Mouse (Mus musculus) thymus, postnatal 4 days (tissue): ENCODE data around the gene Spty2d1.
A peak's percentile ranks its signal among the peaks of the same experiment; 100 is the strongest.
"Not testable (repeated sequence)": the region's sequence is repeated elsewhere in the genome, so short reads cannot be mapped to it uniquely, and the experiment has no call there.

Source experiments
- DNase-seq: peaks from one replicate; pipeline ENCODE4 v3.0.0; 2021

Spty2d1 gene

DNA sequence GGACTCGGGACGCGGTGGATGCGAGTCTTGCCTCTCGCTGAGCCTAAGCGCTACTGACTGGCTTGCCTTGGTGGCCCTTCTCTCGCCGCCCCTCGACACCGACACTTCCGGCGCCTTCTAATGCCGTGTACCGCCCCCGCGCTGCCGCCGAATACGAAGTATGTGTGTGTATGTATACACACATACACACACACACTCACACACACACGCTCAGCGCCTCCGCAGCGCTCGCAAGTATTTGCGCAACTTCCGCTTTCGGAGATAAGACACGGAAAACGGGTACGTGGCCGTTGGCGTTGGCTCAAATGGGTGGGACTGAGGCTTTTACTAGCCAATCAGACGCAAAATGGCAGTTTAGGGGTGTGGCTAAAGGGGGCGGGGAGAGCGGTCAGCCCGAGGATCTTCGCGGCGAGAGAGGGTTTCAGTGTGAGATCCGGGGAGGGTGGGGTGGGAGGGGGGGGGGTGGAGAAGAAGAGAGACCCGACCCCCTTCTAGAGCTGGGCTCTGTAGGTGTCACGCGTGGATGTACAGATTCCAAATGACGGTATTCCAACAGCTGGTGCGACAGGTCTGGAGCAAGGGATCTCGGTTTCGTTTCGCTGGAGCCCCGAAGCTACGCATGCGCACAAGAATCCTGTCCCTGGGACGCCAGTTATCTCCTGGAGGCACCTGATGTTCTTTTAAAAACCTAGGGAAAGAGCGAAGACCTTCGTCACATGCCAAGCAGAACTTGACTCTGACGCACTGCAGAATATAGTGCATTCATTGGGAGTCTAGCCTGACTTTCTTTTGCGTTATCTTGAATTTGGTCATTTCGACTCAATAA lies at the start of gene Spty2d1:
Gene Spty2d1, minus strand, starts transcription at position 244 of the 826 bp plus-strand sequence.
- DNase-seq, result peak; percentile 98

DNA sequence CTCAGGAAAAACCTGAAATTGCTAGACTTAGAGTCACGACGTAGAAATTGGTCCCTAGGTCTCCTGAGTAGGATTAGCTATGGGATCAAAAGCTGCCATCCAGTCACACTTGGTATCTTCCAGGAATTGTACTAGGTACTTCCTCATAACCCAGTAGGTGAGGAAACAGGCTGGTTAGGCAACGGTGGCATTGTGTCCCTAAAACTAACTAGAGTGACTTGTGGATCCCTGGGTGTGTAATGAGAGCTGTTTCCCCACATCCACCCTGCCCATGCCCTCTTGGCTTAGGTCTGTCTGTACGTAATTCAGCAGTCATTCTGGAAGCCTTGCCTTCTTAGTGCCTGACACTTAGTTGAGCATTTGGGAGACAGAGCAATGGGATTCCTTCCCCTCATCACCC lies 48.1 kb upstream of the Spty2d1 start:
- DNase-seq, result no peak

DNA sequence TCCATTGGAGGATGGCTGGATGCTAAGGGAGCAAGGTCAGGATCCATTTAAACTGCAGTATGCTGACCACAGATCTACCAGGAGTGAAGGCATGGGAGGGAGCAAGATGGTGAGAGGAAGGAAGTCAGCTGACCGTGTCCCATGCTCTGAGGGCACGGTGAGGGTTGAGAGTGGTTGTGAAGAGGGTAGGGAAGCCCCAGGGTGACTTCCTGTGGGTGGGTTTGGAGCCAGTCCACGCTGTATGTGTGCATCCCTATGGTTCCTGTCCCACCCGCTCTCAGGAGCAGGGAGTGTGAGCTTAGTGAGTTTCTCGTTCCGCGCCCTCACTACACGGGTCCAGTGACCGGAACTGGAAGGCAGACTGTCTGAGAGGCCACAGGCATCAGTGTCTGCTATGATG lies 47.5 kb upstream of the Spty2d1 start:
- no peak for DNase-seq

DNA sequence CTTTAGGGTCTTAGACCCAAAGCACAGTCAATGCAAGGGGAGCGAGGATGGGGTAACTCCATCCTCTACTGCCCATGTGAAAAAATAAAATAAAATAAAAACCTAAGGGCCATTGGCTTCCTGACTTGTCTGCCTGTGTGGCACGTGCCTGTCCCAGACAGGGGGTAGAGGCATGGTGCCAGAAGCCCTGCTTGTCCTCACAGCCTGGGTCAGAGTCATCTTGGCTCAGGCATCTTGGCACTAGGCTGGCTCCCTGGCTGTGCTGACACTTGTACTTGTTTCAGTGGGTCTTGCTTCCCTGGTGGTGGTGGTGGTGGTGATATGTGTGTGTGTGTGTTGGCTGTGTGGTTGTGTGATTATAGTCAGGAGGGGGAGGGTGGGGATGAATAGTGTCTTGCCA lies 46.5 kb upstream of the Spty2d1 start:
- DNase-seq, result no peak

DNA sequence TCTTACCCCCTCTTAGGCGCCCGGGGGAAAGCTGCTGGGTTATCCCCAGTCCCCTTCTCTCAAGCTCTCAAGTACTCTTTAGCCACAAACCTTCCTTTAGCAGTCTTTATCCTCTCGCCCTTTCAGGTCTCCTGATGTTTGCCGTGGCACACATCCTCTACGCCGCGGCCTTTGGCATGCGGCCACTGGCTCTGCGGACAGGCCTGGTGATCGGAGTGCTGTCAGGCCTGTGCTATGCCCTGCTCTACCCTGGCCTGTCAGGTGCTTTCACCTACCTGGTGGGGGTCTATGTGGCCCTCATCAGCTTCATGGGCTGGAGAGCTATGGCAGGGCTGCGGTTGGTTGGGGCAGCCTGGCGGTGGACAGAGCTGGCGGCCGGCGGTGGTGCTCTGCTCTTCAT lies 45.1 kb upstream of the Spty2d1 start:
- no peak for DNase-seq

DNA sequence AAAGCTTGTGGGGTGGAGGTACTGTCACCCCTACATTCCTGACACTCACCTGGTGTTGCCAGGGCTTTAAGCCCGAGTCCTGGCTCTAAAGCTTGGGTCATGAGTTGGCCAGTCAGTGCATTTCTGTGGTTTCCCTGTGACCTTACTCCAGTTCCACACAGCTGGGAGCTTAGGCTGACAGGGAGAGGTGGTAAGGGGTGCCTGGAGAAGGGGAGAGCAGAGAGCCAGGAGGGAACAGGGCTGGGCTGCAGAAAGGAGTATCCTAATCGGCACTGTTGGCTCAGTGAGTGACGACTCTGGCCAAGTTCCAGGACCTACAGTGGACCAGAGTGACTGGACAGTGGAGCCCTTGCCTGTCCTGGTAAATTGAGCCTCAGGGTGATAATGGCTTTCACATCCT lies 44.1 kb upstream of the Spty2d1 start:
- no peak for DNase-seq

DNA sequence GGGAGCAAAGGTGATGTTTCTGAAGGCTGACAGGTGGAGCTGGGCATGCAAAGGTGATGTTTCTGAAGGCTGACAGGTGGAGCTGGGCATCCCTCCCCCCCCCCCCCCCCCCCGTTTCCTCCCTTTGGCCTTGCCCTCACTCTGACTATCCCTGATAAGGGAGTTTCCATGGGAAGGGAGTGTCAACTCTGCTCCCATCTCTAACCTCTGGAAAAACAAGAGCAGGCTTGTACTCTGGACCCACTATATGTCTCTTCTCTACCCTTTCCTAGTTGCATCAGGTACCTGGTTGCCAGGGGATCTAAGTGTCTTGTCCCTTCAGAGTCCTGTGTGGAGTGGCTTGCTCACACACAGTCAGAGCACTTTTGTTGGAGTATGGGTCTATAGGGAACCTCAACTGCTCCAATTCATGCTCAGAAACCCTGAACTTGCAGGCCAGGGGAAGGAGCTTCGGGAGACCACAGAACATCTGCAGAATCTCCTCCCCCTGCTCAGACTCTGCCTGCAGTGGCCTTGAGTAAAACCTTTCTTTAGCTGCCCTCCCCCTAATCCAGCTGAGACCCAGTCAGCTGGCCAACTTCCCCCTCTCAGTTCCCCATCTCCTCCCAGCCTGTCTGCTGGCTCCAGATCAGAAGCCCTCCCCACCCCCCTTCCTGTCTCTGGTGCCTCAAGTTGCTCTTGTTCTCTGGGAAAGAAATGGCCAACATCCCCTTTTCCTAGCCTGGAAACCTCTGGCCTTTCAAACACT lies 43.4 kb upstream of the Spty2d1 start:
- DNase-seq, result peak; percentile 31

DNA sequence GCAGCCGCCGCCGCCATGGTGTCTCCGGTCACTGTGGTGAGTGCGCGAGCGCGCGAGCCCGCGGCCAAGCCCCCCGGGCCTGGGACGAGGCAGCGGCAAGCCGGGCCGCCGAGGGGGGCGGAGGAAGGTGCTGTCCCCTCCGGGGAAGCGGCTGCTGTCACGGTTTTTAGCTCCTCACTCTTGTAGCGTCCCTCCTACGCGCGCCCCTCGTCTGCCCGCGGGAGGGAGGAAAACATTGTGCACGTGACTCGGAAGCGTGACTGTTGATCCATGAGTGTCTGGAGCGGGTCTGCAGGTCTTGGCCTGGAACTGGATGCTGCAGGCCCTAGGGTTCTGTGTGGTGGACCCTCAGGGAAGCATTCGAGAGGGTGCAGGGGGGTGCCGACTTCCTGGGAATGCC lies 42.6 kb upstream of the Spty2d1 start:
- DNase-seq, result no peak

DNA sequence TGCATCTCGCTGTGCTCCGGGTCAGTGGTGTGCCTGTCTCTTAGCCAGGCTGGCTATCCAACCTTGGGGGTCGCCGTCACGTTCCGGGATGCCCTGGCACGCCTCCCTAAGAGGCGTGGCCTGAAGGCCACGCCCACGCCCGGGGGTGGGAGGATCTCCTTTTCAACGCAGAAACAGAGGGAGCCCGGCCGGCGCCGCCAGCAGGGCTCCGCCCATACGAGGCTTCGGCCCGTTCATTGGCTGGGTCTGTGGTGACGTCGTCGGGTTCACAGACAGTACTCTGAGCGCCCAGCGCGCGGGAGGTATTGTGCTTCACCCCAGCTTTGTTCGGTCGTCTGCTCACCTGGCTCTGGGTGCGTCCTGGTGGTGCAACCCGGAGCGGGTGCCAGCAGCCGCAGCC lies 42.2 kb upstream of the Spty2d1 start, which contains the start of gene Tmem86a:
Gene Tmem86a, plus strand, starts transcription at position 236 of the 400 bp plus-strand sequence.
- DNase-seq, result peak; percentile 96

DNA sequence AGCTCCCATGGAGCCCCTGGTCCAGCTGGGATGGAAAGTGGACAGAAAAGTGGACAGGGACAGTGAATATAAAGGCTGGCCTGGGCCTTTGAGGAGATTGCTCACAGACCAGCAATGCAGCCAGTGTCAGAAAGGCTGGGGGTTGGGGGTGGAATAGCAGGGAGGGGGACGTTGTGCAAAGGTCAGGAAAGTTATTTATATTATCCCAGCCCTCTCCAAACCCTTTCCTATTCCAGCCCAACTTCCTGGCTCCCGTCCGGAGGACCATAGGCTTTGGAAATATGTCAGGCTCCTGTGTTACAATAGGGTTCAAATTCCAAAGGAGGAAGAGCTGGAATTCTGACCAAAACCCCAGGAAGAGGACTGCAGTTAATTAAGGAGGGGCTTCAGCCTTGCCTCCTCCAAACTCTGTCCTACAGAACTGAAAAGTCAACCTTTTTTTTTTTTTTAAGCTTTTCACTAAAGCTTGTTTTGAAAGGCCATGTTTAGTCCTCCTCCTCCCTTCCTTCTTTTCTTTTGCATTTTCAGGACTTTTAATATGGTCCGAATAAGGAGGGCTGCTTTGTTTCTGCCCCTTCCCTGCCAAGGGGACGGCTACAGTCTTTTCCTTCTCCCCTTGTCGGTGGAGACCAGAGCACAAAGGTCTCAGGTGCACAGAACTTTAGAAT lies 34.7 kb upstream of the Spty2d1 start:
- no peak for DNase-seq

DNA sequence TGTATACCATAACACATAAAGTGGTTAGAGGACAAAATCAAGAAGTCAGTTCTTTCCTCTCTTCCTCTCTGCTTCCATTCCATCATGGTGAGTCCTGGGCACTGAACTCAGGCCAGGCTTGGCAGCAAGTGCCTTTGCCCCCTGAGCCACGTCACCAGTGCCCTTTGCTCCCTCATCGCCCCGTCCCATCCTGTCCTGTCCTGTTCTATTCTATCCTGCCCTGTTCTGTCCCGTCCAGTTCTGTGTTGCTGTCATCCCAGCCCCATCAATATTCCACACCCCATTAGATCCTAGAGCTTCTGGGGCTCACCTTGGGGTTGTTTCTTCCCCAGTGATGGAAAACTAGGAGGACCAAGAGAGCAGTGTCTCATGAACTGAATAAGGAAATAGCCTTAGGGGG lies 33.9 kb upstream of the Spty2d1 start:
- DNase-seq, result no peak

DNA sequence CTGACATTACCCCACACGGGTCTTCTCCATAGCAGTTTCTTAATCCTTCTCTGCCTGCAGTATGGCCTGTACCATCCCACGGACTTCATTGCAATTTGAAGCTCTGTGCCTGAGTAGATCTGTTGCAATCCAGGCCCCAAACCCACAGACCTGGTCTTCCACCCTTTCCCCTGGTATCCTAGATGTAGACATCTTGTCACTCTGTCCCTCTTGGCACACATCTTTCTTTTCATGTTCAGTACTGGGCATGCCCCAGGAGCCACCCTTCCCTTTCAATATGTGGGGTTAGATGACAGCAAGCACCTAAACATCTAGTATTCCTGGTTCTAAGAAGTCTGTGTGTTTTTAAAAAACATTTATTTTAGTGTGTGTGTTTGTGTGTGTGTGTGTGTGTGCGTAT lies 33.5 kb upstream of the Spty2d1 start:
- no peak for DNase-seq

DNA sequence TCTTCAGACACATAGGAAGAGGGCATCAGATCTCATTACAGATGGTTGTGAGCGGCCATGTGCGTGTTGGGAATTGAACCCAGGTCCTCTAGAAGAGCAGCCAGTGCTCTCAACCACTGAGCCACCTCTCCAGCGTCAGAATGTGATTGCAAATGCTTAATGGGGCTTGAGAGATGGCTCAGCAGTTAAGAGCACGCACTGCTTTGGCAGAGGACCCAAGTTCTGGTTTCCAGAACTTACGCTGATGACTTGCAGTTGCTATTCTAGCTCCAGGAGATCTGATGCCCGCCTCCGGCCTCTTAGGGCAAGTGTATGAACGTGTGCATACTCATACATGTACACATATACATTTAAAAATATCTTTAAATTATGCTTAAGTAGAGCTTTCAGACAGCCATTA lies 27.2 kb upstream of the Spty2d1 start:
- DNase-seq, result no peak

DNA sequence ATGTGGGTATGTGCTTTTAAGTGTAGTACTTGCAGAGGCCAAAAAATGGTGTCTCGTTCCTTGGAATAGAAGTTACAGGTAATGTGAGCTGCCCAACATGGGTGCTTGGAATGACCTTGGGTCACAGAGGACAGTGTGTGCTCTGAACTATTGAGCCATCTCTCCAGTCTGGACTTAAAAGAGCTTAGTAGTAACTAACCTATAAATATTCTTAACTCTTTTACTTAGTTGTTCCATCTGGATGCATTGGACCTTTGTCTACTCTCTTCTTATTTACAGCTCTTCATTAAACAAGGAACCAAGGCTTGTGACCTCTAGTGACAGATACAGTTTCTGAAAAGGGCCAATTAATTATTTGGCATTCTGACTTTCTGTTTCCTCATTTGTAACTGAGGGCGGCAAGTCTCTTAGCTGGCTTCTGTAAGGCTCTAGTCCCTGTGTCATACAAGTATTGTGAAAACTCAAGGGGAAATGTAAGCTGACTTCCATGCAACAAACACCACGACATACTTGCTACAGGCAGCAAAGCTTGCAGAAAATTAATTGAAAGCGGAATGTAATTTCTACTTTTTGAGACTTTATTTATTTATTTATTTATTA lies 26.7 kb upstream of the Spty2d1 start:
- DNase-seq, result no peak

DNA sequence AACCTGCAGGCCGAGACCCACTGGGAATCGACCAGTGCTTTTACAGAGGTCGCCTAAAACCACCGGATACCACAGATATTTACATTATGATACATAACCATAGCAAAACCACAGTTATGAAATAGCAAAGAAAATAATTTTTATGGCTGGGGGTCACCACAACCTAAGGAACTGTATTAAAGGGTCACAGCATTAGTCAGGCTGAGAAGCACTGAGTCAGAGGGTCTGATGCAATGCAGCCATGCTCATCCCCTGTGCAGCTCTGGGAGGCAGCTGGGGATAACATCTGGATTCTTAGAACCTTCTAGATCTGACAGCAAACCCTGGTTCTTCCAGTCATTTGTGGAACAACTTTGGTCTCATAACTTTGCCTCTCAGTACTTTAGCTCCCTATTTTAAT lies 23.2 kb upstream of the Spty2d1 start:
- DNase-seq, result no peak

DNA sequence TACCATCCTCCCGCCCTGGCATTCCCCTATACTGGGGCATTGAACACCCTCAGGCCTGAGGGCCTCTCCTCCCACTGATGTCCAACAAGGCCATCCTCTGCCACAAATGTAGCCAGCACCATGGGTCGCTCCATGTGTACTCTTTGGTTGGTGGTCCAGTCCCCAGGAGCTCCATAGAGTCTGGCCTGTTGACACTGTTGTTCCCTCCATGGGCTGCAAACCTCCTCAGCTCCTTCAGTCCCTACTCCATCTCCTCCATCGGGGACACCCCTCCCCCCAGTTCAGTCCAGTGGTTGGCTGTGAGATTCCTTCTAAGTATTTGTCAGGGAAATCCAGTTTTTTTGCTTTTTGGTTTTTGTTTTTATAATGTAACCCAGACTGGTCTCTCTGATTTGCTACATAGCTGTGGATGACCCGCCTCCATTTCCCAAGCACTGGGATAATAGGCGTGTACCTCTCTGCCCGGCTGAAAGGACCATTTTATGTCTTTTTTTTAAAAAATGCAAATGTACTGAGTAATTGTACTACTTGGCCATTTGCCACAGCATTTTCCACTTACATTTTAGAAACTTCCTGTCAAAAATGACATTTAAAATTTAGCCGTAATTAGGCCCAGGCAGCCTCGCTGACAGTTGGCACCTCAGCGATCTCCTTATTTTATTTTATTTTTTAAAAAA lies 22.4 kb upstream of the Spty2d1 start:
- DNase-seq, result no peak

DNA sequence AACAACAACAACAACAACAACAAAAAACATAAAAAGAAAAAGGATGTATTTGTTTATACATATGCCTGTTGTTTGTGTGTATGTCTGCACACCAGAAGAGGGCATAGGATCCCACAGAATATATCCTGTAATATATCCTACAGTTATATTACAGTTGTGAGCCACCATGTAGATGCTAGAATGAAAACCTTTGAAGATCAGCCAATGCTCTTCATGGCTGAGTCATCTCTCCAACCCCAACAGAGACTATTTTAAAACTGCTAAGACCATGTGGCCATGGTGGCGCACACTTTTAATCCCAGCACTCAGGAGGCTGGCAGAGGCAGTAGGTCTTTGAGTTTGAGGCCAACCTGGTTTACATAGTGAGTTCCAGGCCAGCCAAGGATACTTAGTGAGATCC lies 19.3 kb upstream of the Spty2d1 start:
- no peak for DNase-seq

DNA sequence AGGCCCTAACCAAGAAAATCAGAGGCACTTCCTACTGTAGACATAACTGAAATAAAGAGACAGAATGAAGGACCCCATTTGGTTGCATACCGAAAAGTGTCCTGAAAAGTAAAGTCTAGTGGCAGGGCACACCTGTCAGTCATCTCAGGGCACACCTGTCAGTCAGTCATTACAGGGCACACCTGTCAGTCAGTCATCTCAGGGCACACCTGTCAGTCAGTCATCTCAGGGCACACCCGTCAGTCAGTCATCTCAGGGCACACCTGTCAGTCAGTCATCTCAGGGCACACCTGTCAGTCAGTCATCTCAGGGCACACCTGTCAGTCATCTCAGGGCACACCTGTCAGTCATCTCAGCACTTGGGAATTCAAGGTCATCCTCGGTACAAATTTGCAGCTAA lies 18.7 kb upstream of the Spty2d1 start:
- DNase-seq, result not testable (repeated sequence)

DNA sequence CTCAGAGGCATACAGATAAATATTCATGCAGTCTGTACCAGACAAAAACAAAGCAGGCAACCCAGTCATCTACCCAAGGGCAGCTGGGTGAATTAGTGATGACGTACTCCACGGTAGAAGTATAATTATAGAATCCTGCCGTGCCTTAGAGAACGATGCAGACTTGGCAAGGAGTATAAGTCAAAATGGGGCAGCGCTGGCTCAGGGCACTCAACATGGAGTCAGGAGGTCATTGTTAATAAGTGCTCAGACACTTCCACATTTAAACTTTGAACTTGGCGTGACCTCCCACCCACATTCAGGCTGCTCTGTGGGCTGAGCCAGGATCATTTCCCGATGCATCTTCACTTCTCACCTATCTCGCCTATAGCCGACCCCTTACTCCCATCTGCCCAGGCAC lies 17.2 kb upstream of the Spty2d1 start:
- no peak for DNase-seq

DNA sequence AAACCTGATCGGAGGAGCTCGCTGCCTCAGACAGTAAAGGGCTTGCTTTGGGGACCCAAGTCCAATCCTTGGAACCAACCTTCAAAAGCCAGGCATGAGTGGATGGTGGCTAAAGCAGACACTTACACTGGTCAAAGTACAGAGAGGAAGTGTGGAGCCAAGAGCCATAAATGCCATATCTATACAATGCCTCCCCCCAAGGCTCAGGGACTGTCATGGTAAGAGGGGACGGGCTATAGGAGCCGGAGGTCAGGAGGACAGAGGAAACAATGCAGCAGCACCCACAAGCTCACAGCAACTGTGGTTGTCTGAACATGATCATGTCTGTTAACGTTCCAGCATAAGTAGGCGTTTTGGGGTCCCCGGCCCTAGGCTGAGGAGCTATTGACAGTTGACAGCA lies 16.2 kb upstream of the Spty2d1 start:
- no peak for DNase-seq

DNA sequence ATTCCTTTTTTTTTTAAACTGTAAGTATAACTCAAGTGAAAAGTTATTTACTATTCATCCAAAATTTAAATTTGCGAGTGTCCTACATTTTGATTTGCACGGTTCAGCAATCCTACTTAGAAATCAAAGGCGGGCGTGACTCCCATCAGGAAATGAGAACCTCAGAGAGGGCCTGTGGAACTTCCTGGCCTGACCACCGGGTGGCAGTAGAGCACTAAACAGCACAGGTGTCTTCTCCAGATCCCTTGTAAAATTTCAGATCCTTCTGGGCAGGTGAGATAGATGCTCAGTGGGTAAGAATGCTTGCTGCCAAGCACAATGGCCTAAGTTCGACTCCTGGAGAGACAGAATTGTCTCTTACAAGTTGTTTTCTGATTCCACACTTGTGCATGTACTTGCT lies 15.3 kb upstream of the Spty2d1 start:
- peak; percentile 92 for DNase-seq

DNA sequence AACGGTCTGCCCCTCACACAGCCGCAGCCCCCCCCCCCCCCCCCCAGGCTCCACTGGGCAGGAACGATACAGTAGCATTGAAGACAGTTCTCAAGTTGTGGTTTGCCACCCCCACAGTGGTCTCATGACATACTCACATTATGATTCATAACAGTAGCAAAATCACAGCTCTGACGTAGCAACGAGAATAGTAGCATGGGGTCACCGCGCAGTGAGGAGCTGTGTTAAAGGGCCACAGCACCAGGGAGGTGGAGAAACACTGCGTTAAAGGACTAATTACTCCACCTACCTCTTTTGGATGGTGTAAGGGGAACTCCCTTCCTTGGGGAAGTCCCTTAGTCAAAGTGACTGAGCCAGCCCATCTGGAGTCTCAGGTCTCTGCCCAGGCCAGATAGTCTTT lies 14.3 kb upstream of the Spty2d1 start:
- DNase-seq, result no peak

DNA sequence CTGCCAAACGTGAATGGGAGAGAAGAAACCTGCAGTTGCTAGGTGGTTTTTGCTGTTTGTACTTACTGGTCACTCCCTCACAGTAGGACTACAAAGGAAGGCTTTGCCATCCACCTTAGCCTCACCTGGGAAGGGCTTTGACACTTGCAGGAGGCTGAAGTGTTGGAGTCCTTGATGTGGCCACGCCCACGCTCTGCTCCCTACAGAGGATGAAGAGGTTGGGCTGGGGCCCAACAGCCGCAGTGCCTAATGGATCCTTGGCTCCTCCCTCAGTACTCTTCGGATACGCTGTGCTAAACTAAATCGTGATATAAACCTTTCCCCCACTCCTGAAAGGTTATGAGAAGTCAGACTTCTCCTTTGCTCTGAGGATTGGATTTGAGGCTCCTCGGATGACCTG lies 12.7 kb upstream of the Spty2d1 start:
- DNase-seq, result no peak
